Mouse (Mus musculus): ENCODE measurements around the gene Abtb1. TPM values are rescaled to one million over a fixed set of nuclear protein-coding genes. Genes with fewer than 3 reads are reported as not detected.

Abtb1 gene
- polyA plus RNA-seq, 1 experiment from 2014 or later = 18.4 TPM

- no peak overlapping the region for H3K4me2 ChIP-seq (replicated peaks; ENCODE audit: low read depth, low read length)
- no peak overlapping the region for H3K4me3 ChIP-seq (ENCODE audit: low read depth, low read length)
- H3K36me3 ChIP-seq (ENCODE audit: control insufficient read depth, insufficient read depth, low read length) = peaks cover 14% of the 10 kb centered on the region
- no peaks in the 10 kb centered on the region for H3K4me1 ChIP-seq (replicated peaks; ENCODE audit: control insufficient read depth, insufficient read depth, low read length)
- WGBS = 29% methylated on average over 2 of the region's 2 CpGs
- peak; percentile 65 for DNase-seq (ENCODE audit: low spot score)
- H3K9me3 ChIP-seq (ENCODE audit: control insufficient read depth, low read length) = no peaks in the 10 kb centered on the region
- H3K9ac ChIP-seq (ENCODE audit: low read depth, low read length) = no peak overlapping the region
- no peak overlapping the region for H3K27ac ChIP-seq (ENCODE audit: low read depth, low read length)
- no peaks in the 10 kb centered on the region for H3K27me3 ChIP-seq (ENCODE audit: control insufficient read depth, insufficient read depth, low read length)
- ATAC-seq (ENCODE audit: low FRiP score) = no peak
Observed at GRCm38 (mm10) chr6:88860914-88861313, 19.1 kb upstream of the Abtb1 start.

- Histone ChIP-seq H3K27me3 (ENCODE audit: control insufficient read depth, insufficient read depth, low read length) (no peaks in the 10 kb centered on the region), H3K4me3 (ENCODE audit: low read depth, low read length) (no peak overlapping the region), H3K27ac (ENCODE audit: low read depth, low read length) (no peak overlapping the region), H3K9me3 (ENCODE audit: control insufficient read depth, low read length) (no peaks in the 10 kb centered on the region), H3K4me2 (replicated peaks; ENCODE audit: low read depth, low read length) (no peak overlapping the region), H3K36me3 (ENCODE audit: control insufficient read depth, insufficient read depth, low read length) (peaks cover 12% of the 10 kb centered on the region), H3K9ac (ENCODE audit: low read depth, low read length) (no peak overlapping the region), H3K4me1 (replicated peaks; ENCODE audit: control insufficient read depth, insufficient read depth, low read length) (no peaks in the 10 kb centered on the region)
- DNase-seq (ENCODE audit: low spot score) = no peak
- ATAC-seq (ENCODE audit: low FRiP score) = no peak
- WGBS = 77% methylated on average over 7 of the region's 7 CpGs
Observed at GRCm38 (mm10) chr6:88858341-88858740, 16.6 kb upstream of the Abtb1 start.

GRCm38 (mm10) chr6:88857830-88858229, 16.0 kb upstream of the Abtb1 start:
- WGBS = 87% methylated on average over 6 of the region's 6 CpGs
- H3K27me3 ChIP-seq (ENCODE audit: control insufficient read depth, insufficient read depth, low read length) = no peaks in the 10 kb centered on the region

GRCm38 (mm10) chr6:88857249-88857648, 15.5 kb upstream of the Abtb1 start:
- Histone ChIP-seq H3K4me1 (replicated peaks; ENCODE audit: control insufficient read depth, insufficient read depth, low read length) (no peaks in the 10 kb centered on the region), H3K9me3 (ENCODE audit: control insufficient read depth, low read length) (no peaks in the 10 kb centered on the region), H3K27ac (ENCODE audit: low read depth, low read length) (no peak overlapping the region), H3K27me3 (ENCODE audit: control insufficient read depth, insufficient read depth, low read length) (no peaks in the 10 kb centered on the region), H3K4me2 (replicated peaks; ENCODE audit: low read depth, low read length) (no peak overlapping the region), H3K4me3 (ENCODE audit: low read depth, low read length) (no peak overlapping the region), H3K36me3 (ENCODE audit: control insufficient read depth, insufficient read depth, low read length) (peaks cover 6% of the 10 kb centered on the region; the same call in 1 of the 2 replicates), H3K9ac (ENCODE audit: low read depth, low read length) (no peak overlapping the region)
- WGBS = 47% methylated on average over 9 of the region's 9 CpGs
- DNase-seq (ENCODE audit: low spot score) = no peak
- no peak for ATAC-seq (ENCODE audit: low FRiP score)

More at GRCm38 (mm10) chr6:88857830-88858229, 16.0 kb upstream of the Abtb1 start:
- H3K4me1 ChIP-seq (replicated peaks; ENCODE audit: control insufficient read depth, insufficient read depth, low read length) = no peaks in the 10 kb centered on the region
- peaks cover 8% of the 10 kb centered on the region for H3K36me3 ChIP-seq (ENCODE audit: control insufficient read depth, insufficient read depth, low read length)
- no peak overlapping the region for H3K4me3 ChIP-seq (ENCODE audit: low read depth, low read length)
- no peaks in the 10 kb centered on the region for H3K9me3 ChIP-seq (ENCODE audit: control insufficient read depth, low read length)
- H3K27ac ChIP-seq (ENCODE audit: low read depth, low read length) = no peak overlapping the region
- no peak overlapping the region for H3K9ac ChIP-seq (ENCODE audit: low read depth, low read length)
- ATAC-seq (ENCODE audit: low FRiP score) = no peak
- no peak overlapping the region for H3K4me2 ChIP-seq (replicated peaks; ENCODE audit: low read depth, low read length)
- no peak for DNase-seq (ENCODE audit: low spot score)

GRCm38 (mm10) chr6:88855636-88856035, 13.9 kb upstream of the Abtb1 start:
- H3K4me1 ChIP-seq (replicated peaks; ENCODE audit: control insufficient read depth, insufficient read depth, low read length) = no peaks in the 10 kb centered on the region
- no peaks in the 10 kb centered on the region for H3K27me3 ChIP-seq (ENCODE audit: control insufficient read depth, insufficient read depth, low read length)
- H3K4me3 ChIP-seq (ENCODE audit: low read depth, low read length) = no peak overlapping the region
- H3K9ac ChIP-seq (ENCODE audit: low read depth, low read length) = no peak overlapping the region
- DNase-seq (ENCODE audit: low spot score) = peak; percentile 86
- H3K4me2 ChIP-seq (replicated peaks; ENCODE audit: low read depth, low read length) = no peak overlapping the region
- no peak overlapping the region for H3K27ac ChIP-seq (ENCODE audit: low read depth, low read length)
- ATAC-seq (ENCODE audit: low FRiP score) = peak; percentile 17; the same call in 1 of the 2 replicates
- H3K9me3 ChIP-seq (ENCODE audit: control insufficient read depth, low read length) = no peaks in the 10 kb centered on the region
- no peaks in the 10 kb centered on the region for H3K36me3 ChIP-seq (ENCODE audit: control insufficient read depth, insufficient read depth, low read length)
- 22% methylated on average over 5 of the region's 5 CpGs for WGBS

- WGBS = 87% methylated on average over 5 of the region's 5 CpGs
Observed at GRCm38 (mm10) chr6:88854509-88854908, 12.7 kb upstream of the Abtb1 start.

GRCm38 (mm10) chr6:88850034-88850433, 8.2 kb upstream of the Abtb1 start:
- ATAC-seq (ENCODE audit: low FRiP score) (no peak), DNase-seq (ENCODE audit: low spot score) (no peak)
- 92% methylated on average over 7 of the region's 7 CpGs for WGBS
- no peaks in the 10 kb centered on the region for H3K36me3 ChIP-seq (ENCODE audit: control insufficient read depth, insufficient read depth, low read length)
- no peak overlapping the region for H3K4me2 ChIP-seq (replicated peaks; ENCODE audit: low read depth, low read length)
- H3K27me3 ChIP-seq (ENCODE audit: control insufficient read depth, insufficient read depth, low read length) = no peaks in the 10 kb centered on the region
- H3K9ac ChIP-seq (ENCODE audit: low read depth, low read length) = no peak overlapping the region
- no peak overlapping the region for H3K27ac ChIP-seq (ENCODE audit: low read depth, low read length)
- no peaks in the 10 kb centered on the region for H3K9me3 ChIP-seq (ENCODE audit: control insufficient read depth, low read length)
- no peak overlapping the region for H3K4me3 ChIP-seq (ENCODE audit: low read depth, low read length)
- no peaks in the 10 kb centered on the region for H3K4me1 ChIP-seq (replicated peaks; ENCODE audit: control insufficient read depth, insufficient read depth, low read length)

More at GRCm38 (mm10) chr6:88854509-88854908, 12.7 kb upstream of the Abtb1 start:
- Histone ChIP-seq H3K4me2 (replicated peaks; ENCODE audit: low read depth, low read length) (no peak overlapping the region), H3K9ac (ENCODE audit: low read depth, low read length) (no peak overlapping the region), H3K27me3 (ENCODE audit: control insufficient read depth, insufficient read depth, low read length) (no peaks in the 10 kb centered on the region), H3K27ac (ENCODE audit: low read depth, low read length) (no peak overlapping the region), H3K4me1 (replicated peaks; ENCODE audit: control insufficient read depth, insufficient read depth, low read length) (no peaks in the 10 kb centered on the region), H3K9me3 (ENCODE audit: control insufficient read depth, low read length) (no peaks in the 10 kb centered on the region), H3K4me3 (ENCODE audit: low read depth, low read length) (no peak overlapping the region), H3K36me3 (ENCODE audit: control insufficient read depth, insufficient read depth, low read length) (no peaks in the 10 kb centered on the region)
- DNase-seq (ENCODE audit: low spot score) = no peak
- no peak for ATAC-seq (ENCODE audit: low FRiP score)

- Histone ChIP-seq H3K9ac (ENCODE audit: low read depth, low read length) (no peak overlapping the region), H3K36me3 (ENCODE audit: control insufficient read depth, insufficient read depth, low read length) (no peaks in the 10 kb centered on the region), H3K4me3 (ENCODE audit: low read depth, low read length) (no peak overlapping the region), H3K4me1 (replicated peaks; ENCODE audit: control insufficient read depth, insufficient read depth, low read length) (no peaks in the 10 kb centered on the region), H3K9me3 (ENCODE audit: control insufficient read depth, low read length) (no peaks in the 10 kb centered on the region), H3K27me3 (ENCODE audit: control insufficient read depth, insufficient read depth, low read length) (no peaks in the 10 kb centered on the region), H3K4me2 (replicated peaks; ENCODE audit: low read depth, low read length) (no peak overlapping the region), H3K27ac (ENCODE audit: low read depth, low read length) (no peak overlapping the region)
- ATAC-seq (ENCODE audit: low FRiP score) (peak; percentile 40; the same call in 1 of the 2 replicates), DNase-seq (ENCODE audit: low spot score) (peak; percentile 46)
- 45% methylated on average over 4 of the region's 4 CpGs for WGBS
Observed at GRCm38 (mm10) chr6:88849270-88849669, 7.5 kb upstream of the Abtb1 start.

- Histone ChIP-seq H3K9me3 (ENCODE audit: control insufficient read depth, low read length) (no peaks in the 10 kb centered on the region), H3K4me2 (replicated peaks; ENCODE audit: low read depth, low read length) (no peak overlapping the region), H3K9ac (ENCODE audit: low read depth, low read length) (no peak overlapping the region), H3K4me1 (replicated peaks; ENCODE audit: control insufficient read depth, insufficient read depth, low read length) (peaks cover 4% of the 10 kb centered on the region; the same call in 1 of the 2 replicates), H3K27me3 (ENCODE audit: control insufficient read depth, insufficient read depth, low read length) (no peaks in the 10 kb centered on the region), H3K27ac (ENCODE audit: low read depth, low read length) (no peak overlapping the region), H3K36me3 (ENCODE audit: control insufficient read depth, insufficient read depth, low read length) (no peaks in the 10 kb centered on the region), H3K4me3 (ENCODE audit: low read depth, low read length) (no peak overlapping the region)
- WGBS = 57% methylated on average over 2 of the region's 2 CpGs
- ATAC-seq (ENCODE audit: low FRiP score) = no peak
- no peak for DNase-seq (ENCODE audit: low spot score)
Observed at GRCm38 (mm10) chr6:88847571-88847970, 5.8 kb upstream of the Abtb1 start.
